Mouse (Mus musculus): ENCODE measurements around the gene Galnt12. TPM values are rescaled to one million over a fixed set of nuclear protein-coding genes. Genes with fewer than 3 reads are reported as not detected.
"Not testable (repeated sequence)": the region's sequence is repeated elsewhere in the genome, so short reads cannot be mapped to it uniquely, and the experiment has no call there.

Gene Galnt12
- polyA plus RNA-seq (2012; ENCODE audit: insufficient read depth, low replicate concordance): 0.45 TPM in 1 of 2 replicates, not detected in the other

- H3K27me3 ChIP-seq (replicated peaks): peaks cover 51% of the 10 kb centered on the region
- peak within 1 kb of the TSS; percentile 92 for H3K4me3 ChIP-seq (replicated peaks)
- H3K36me3 ChIP-seq (replicated peaks; ENCODE audit: low read length): no peaks in the 10 kb centered on the region
- H3K4me1 ChIP-seq: peaks cover 14% of the 10 kb centered on the region
- no peak for TF ChIP-seq GATA1 (IDR thresholded peaks at IDR 0.05; ENCODE audit: borderline replicate concordance, low read length)
- H3K9me3 ChIP-seq: no peaks in the 10 kb centered on the region
Observed at GRCm38 (mm10) chr4:47091493-47092386, at the start of gene Galnt12. Gene Galnt12, plus strand, starts transcription at chr4:47091909.

DNA sequence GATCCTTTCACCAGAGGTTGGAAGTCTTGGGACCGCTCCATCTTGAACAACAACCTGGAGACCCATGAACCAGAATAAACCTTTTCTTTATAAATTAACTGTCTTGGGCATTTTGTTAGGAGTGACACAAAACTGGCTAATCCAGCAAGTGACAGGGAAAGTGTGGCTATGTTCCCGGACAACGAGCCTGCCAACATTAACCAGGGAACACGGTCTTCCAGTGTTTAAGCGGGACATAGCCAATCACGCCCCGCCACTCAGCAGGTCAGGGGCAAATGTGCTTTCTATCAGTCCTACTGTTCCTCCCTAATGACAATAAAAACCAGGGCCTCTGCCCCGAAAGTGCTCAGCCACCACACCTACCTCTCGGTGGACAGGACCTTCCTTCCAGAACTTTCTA, 47.8 kb upstream of the Galnt12 start:
- H3K4me3 ChIP-seq (replicated peaks): no peak overlapping the region
- no peaks in the 10 kb centered on the region for H3K36me3 ChIP-seq (replicated peaks; ENCODE audit: low read length)

GRCm38 (mm10) chr4:47046974-47047373, 44.7 kb upstream of the Galnt12 start:
- no peaks in the 10 kb centered on the region for H3K9me3 ChIP-seq
- no peaks in the 10 kb centered on the region for H3K36me3 ChIP-seq (replicated peaks; ENCODE audit: low read length)
- TF ChIP-seq FLI1 (IDR thresholded peaks at IDR 0.05; ENCODE audit: low read length): no peak
- no peak for TF ChIP-seq GATA1 (IDR thresholded peaks at IDR 0.05; ENCODE audit: borderline replicate concordance, low read length)
- H3K27me3 ChIP-seq (replicated peaks): peaks cover 52% of the 10 kb centered on the region
- H3K4me1 ChIP-seq: peaks cover 19% of the 10 kb centered on the region
- H3K4me3 ChIP-seq (replicated peaks): no peak overlapping the region

More for the DNA sequence above, 47.8 kb upstream of the Galnt12 start:
- no peak for TF ChIP-seq GATA1 (IDR thresholded peaks at IDR 0.05; ENCODE audit: borderline replicate concordance, low read length)
- TF ChIP-seq FLI1 (IDR thresholded peaks at IDR 0.05; ENCODE audit: low read length): no peak
- peaks cover 46% of the 10 kb centered on the region for H3K27me3 ChIP-seq (replicated peaks)
- peaks cover 27% of the 10 kb centered on the region for H3K4me1 ChIP-seq
- no peaks in the 10 kb centered on the region for H3K9me3 ChIP-seq

GRCm38 (mm10) chr4:47047765-47048164, 43.9 kb upstream of the Galnt12 start:
- H3K36me3 ChIP-seq (replicated peaks; ENCODE audit: low read length): no peaks in the 10 kb centered on the region
- H3K4me3 ChIP-seq (replicated peaks): no peak overlapping the region
- H3K27me3 ChIP-seq (replicated peaks): peaks cover 60% of the 10 kb centered on the region
- H3K4me1 ChIP-seq: peaks cover 12% of the 10 kb centered on the region
- no peaks in the 10 kb centered on the region for H3K9me3 ChIP-seq
- TF ChIP-seq GATA1 (IDR thresholded peaks at IDR 0.05; ENCODE audit: borderline replicate concordance, low read length) (no peak), FLI1 (IDR thresholded peaks at IDR 0.05; ENCODE audit: low read length) (no peak)

DNA sequence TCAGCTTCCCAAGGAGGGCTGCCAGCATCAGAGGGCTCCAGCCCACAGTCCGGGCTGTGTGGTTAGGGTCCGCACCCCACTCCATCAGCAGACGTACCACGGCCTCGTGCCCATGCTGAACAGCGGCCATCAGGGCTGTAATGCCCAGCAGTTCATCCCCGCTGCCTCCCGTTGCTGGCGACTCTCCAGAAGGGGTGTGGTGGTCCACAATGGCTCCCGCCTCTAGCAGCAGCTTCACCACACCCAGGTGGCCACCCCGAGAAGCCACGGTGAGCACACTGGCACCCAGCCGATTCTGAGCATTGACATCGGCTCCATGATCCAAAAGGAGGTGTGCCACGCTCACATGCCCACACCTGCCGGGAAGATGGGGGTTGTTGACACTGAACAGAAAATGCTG, 42.5 kb upstream of the Galnt12 start:
- H3K4me3 ChIP-seq (replicated peaks): no peak overlapping the region
- H3K9me3 ChIP-seq: peaks cover 3% of the 10 kb centered on the region; the same call in 1 of the 2 replicates
- H3K27me3 ChIP-seq (replicated peaks): peaks cover 64% of the 10 kb centered on the region
- H3K36me3 ChIP-seq (replicated peaks; ENCODE audit: low read length): no peaks in the 10 kb centered on the region
- H3K4me1 ChIP-seq: peaks cover 4% of the 10 kb centered on the region; the same call in 1 of the 2 replicates
- TF ChIP-seq GATA1 (IDR thresholded peaks at IDR 0.05; ENCODE audit: borderline replicate concordance, low read length): no peak
- no peak for TF ChIP-seq FLI1 (IDR thresholded peaks at IDR 0.05; ENCODE audit: low read length)

- Histone ChIP-seq H3K4me1 (peaks cover 4% of the 10 kb centered on the region; the same call in 1 of the 2 replicates), H3K36me3 (replicated peaks; ENCODE audit: low read length) (no peaks in the 10 kb centered on the region), H3K4me3 (replicated peaks) (no peak overlapping the region), H3K9me3 (peaks cover 3% of the 10 kb centered on the region; the same call in 1 of the 2 replicates), H3K27me3 (replicated peaks) (peaks cover 60% of the 10 kb centered on the region)
- TF ChIP-seq FLI1 (IDR thresholded peaks at IDR 0.05; ENCODE audit: low read length): no peak
- no peak for TF ChIP-seq GATA1 (IDR thresholded peaks at IDR 0.05; ENCODE audit: borderline replicate concordance, low read length)
Observed at GRCm38 (mm10) chr4:47050167-47050566, 41.5 kb upstream of the Galnt12 start.

GRCm38 (mm10) chr4:47050642-47051381, 40.9 kb upstream of the Galnt12 start:
- H3K4me3 ChIP-seq (replicated peaks): no peak overlapping the region
- H3K9me3 ChIP-seq: peaks cover 10% of the 10 kb centered on the region
- H3K27me3 ChIP-seq (replicated peaks): peaks cover 65% of the 10 kb centered on the region
- TF ChIP-seq FLI1 (IDR thresholded peaks at IDR 0.05; ENCODE audit: low read length) (no peak), GATA1 (IDR thresholded peaks at IDR 0.05; ENCODE audit: borderline replicate concordance, low read length) (no peak)
- H3K36me3 ChIP-seq (replicated peaks; ENCODE audit: low read length): no peaks in the 10 kb centered on the region
- H3K4me1 ChIP-seq: peaks cover 4% of the 10 kb centered on the region; the same call in 1 of the 2 replicates

DNA sequence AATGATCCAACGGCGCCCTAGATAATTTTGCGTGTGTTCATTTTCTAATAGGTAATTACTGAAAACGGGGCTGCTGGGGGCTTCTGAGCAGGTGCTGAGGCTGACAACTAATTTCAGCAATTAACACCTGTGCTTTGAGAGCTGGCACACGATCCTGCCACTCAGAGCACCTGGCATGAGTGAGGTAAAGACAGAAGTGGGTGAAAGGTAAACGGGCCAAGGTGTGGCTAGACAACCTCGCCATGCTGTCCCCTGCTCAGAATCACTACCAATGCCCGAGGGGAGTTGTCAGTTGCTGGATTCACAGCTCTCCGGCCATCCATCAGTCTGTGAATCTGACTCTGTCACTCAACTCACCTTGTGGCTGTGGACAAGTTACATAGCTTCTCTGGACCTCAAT, 39.8 kb upstream of the Galnt12 start:
- peaks cover 16% of the 10 kb centered on the region for H3K9me3 ChIP-seq
- TF ChIP-seq GATA1 (IDR thresholded peaks at IDR 0.05; ENCODE audit: borderline replicate concordance, low read length): no peak
- no peak for TF ChIP-seq FLI1 (IDR thresholded peaks at IDR 0.05; ENCODE audit: low read length)
- peaks cover 4% of the 10 kb centered on the region for H3K4me1 ChIP-seq
- peaks cover 72% of the 10 kb centered on the region for H3K27me3 ChIP-seq (replicated peaks)
- H3K4me3 ChIP-seq (replicated peaks): no peak overlapping the region
- no peaks in the 10 kb centered on the region for H3K36me3 ChIP-seq (replicated peaks; ENCODE audit: low read length)

DNA sequence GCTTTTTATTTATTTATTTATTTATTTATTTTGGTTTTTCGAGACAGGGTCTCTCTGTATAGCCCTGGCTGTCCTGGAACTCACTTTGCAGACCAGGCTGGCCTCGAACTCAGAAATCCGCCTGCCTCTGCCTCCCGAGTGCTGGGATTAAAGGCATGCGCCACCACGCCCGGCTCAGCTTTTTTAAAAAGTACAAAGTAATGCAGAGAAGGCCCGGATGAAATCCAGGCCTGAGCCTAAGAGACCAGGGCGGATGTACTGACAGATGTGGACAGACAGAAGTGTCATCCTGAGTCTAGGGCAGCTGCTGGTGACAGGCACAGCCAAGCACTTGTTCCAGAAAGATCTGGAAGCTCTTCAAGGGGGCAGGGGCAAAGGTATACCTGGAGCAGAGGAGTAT, 36.5 kb upstream of the Galnt12 start:
- not testable (repeated sequence) for H3K4me3 ChIP-seq (replicated peaks); H3K36me3 ChIP-seq (replicated peaks; ENCODE audit: low read length); H3K4me1 ChIP-seq
- Histone ChIP-seq H3K27me3 (replicated peaks) (peaks cover 78% of the 10 kb centered on the region), H3K9me3 (peaks cover 16% of the 10 kb centered on the region)

Measured in megakaryocyte, embryonic 14.5 days (primary cell).